Mouse (Mus musculus) myocyte (in vitro differentiated cells): ENCODE data around the gene Vill. TPM values are rescaled to one million over a fixed set of nuclear protein-coding genes. Genes with fewer than 3 reads are reported as not detected.
A peak's percentile ranks its signal among the peaks of the same experiment; 100 is the strongest.

Source experiments
- H3K27me3 ChIP-seq: one replicate; pipeline ENCODE4 v1.6.1; 2011; ENCODE audit not compliant: control insufficient read depth, insufficient read depth, insufficient read length
- H3K36me3 ChIP-seq: one replicate; pipeline ENCODE4 v1.6.1; 2011; ENCODE audit not compliant: control insufficient read depth, insufficient read depth
- H3K4me2 ChIP-seq: one replicate; pipeline ENCODE4 v1.6.1; 2011; ENCODE audit warnings: low read depth, control low read depth
- H3K4me3 ChIP-seq: one replicate; pipeline ENCODE4 v1.5.1; 2011; ENCODE audit warnings: mild to moderate bottlenecking, control low read depth, moderate library complexity
- H3K79me2 ChIP-seq: one replicate; pipeline ENCODE4 v1.6.1; 2011; ENCODE audit not compliant: control insufficient read depth, insufficient read depth
- H3ac ChIP-seq: one replicate; pipeline ENCODE4 v1.6.1; 2011; ENCODE audit not compliant: control insufficient read depth, insufficient read length
- CEBPB ChIP-seq: IDR thresholded peaks from 2 replicates; pipeline ENCODE4 v1.6.1; 2011; ENCODE audit warnings: mild to moderate bottlenecking, moderate library complexity; ENCODE audit not compliant: poor library complexity, insufficient read depth, severe bottlenecking
- E2F4 ChIP-seq: IDR thresholded peaks from one replicate; pipeline ENCODE4 v1.6.1; 2011; ENCODE audit warnings: mild to moderate bottlenecking, control low read depth, moderate library complexity; ENCODE audit not compliant: insufficient read depth
- MAX ChIP-seq: IDR thresholded peaks from one replicate; pipeline ENCODE4 v1.6.1; 2011; ENCODE audit warnings: low read depth, mild to moderate bottlenecking, control low read depth
- MYOD1 ChIP-seq, 3 experiments: IDR thresholded peaks; one replicate each; pipeline ENCODE4 v1.6.1; 2011; ENCODE audit warnings: control low read depth in 2 of 3, low read depth in 2 of 3, mild to moderate bottlenecking in 2 of 3, moderate library complexity in 1 of 3; ENCODE audit not compliant: insufficient read length in 2 of 3, control insufficient read depth in 1 of 3
- MYOG ChIP-seq, 3 experiments: IDR thresholded peaks; one replicate each; pipeline ENCODE4 v1.6.1; 2011; ENCODE audit warnings: control low read depth in 2 of 3, low read depth in 2 of 3, mild to moderate bottlenecking in 2 of 3; ENCODE audit not compliant: insufficient read length in 2 of 3, control insufficient read depth in 1 of 3, insufficient read depth in 1 of 3
- POLR2A ChIP-seq: IDR thresholded peaks from one replicate; pipeline ENCODE4 v1.6.1; 2011; ENCODE audit warnings: low read depth, mild to moderate bottlenecking, control low read depth, moderate library complexity; ENCODE audit not compliant: insufficient read length
- POLR2AphosphoS2 ChIP-seq: IDR thresholded peaks from one replicate; pipeline ENCODE4 v1.6.1; 2011; ENCODE audit warnings: low read depth, control low read depth; ENCODE audit not compliant: insufficient read length
- REST ChIP-seq: IDR thresholded peaks from one replicate; pipeline ENCODE4 v1.6.1; 2011; ENCODE audit warnings: mild to moderate bottlenecking, control low read depth, moderate library complexity; ENCODE audit not compliant: insufficient read depth, insufficient read length
- SRF ChIP-seq: IDR thresholded peaks from one replicate; pipeline ENCODE4 v1.6.1; 2011; ENCODE audit warnings: low read depth; ENCODE audit not compliant: control insufficient read depth, insufficient read length
- TCF12 ChIP-seq: IDR thresholded peaks from one replicate; pipeline ENCODE4 v1.6.1; 2011; ENCODE audit warnings: mild to moderate bottlenecking, control low read depth; ENCODE audit not compliant: poor library complexity, insufficient read depth, severe bottlenecking
- TCF3 ChIP-seq: IDR thresholded peaks from one replicate; pipeline ENCODE4 v1.6.1; 2011; ENCODE audit warnings: low read depth, control low read depth; ENCODE audit not compliant: insufficient read length
- USF1 ChIP-seq: IDR thresholded peaks from one replicate; pipeline ENCODE4 v1.6.1; 2011; ENCODE audit warnings: low read depth, mild to moderate bottlenecking, control low read depth, moderate library complexity
- polyA plus RNA-seq: library from polyadenylated mRNA; unstranded; fragments of >200 nt; fragmentation: generic; extraction: Trizol; gene quantifications from one replicate; pipeline ENCODE4 v1.2.1, GENCODE M21; 2012; ENCODE audit warnings: missing spikeins

The Vill gene
- polyA plus RNA-seq, 1 experiment = 1.4 TPM

GRCm38 (mm10) chr9:119025832-119026331 lies 26.7 kb upstream of the Vill start:
- no peak overlapping the region for H3ac ChIP-seq
- no peaks in the 10 kb centered on the region for H3K36me3 ChIP-seq
- H3K4me2 ChIP-seq = no peak overlapping the region
- H3K79me2 ChIP-seq = no peaks in the 10 kb centered on the region
- H3K27me3 ChIP-seq = no peaks in the 10 kb centered on the region
- TF ChIP-seq TCF3 = no peak
- no peak for TF ChIP-seq TCF12
- TF ChIP-seq USF1 = no peak
- no peak for TF ChIP-seq MYOG (IDR thresholded peaks at IDR 0.05; ENCODE audit: control insufficient read depth in 1 of 3, insufficient read depth in 1 of 3, insufficient read length in 2 of 3, low read depth in 2 of 3)
- no peak for TF ChIP-seq SRF
- TF ChIP-seq POLR2A = no peak
- TF ChIP-seq E2F4 = no peak
- TF ChIP-seq CEBPB = no peak
- TF ChIP-seq POLR2AphosphoS2 = no peak
- no peak for TF ChIP-seq MAX
- TF ChIP-seq REST = no peak
- no peak for TF ChIP-seq MYOD1 (IDR thresholded peaks at IDR 0.05; ENCODE audit: control insufficient read depth in 1 of 3, insufficient read length in 2 of 3, low read depth in 2 of 3)
- H3K4me3 ChIP-seq = no peak overlapping the region

- TF ChIP-seq REST = no peak
- no peak for TF ChIP-seq MYOG (IDR thresholded peaks at IDR 0.05; ENCODE audit: control insufficient read depth in 1 of 3, insufficient read depth in 1 of 3, insufficient read length in 2 of 3, low read depth in 2 of 3)
- no peak for TF ChIP-seq POLR2AphosphoS2
- H3K4me3 ChIP-seq = no peak overlapping the region
- no peaks in the 10 kb centered on the region for H3K79me2 ChIP-seq
- H3K27me3 ChIP-seq = no peaks in the 10 kb centered on the region
- no peak overlapping the region for H3ac ChIP-seq
- no peaks in the 10 kb centered on the region for H3K36me3 ChIP-seq
- H3K4me2 ChIP-seq = no peak overlapping the region
These were observed 25.2 kb upstream of the Vill start for GRCm38 (mm10) chr9:119027337-119027736.

GRCm38 (mm10) chr9:119028226-119029195 lies 24.1 kb upstream of the Vill start:
- no peak overlapping the region for H3K4me2 ChIP-seq
- no peaks in the 10 kb centered on the region for H3K79me2 ChIP-seq
- no peak overlapping the region for H3K4me3 ChIP-seq
- no peak overlapping the region for H3ac ChIP-seq
- no peak for TF ChIP-seq E2F4
- no peak for TF ChIP-seq MYOD1 (IDR thresholded peaks at IDR 0.05; ENCODE audit: control insufficient read depth in 1 of 3, insufficient read length in 2 of 3, low read depth in 2 of 3)
- no peak for TF ChIP-seq TCF3
- no peak for TF ChIP-seq POLR2AphosphoS2
- no peak for TF ChIP-seq USF1
- TF ChIP-seq CEBPB = no peak
- TF ChIP-seq MYOG (IDR thresholded peaks at IDR 0.05; ENCODE audit: control insufficient read depth in 1 of 3, insufficient read depth in 1 of 3, insufficient read length in 2 of 3, low read depth in 2 of 3) = no peak
- no peak for TF ChIP-seq TCF12
- no peak for TF ChIP-seq POLR2A
- no peak for TF ChIP-seq MAX
- TF ChIP-seq SRF = no peak
- TF ChIP-seq REST = no peak
- H3K36me3 ChIP-seq = no peaks in the 10 kb centered on the region
- H3K27me3 ChIP-seq = no peaks in the 10 kb centered on the region

- Histone ChIP-seq H3ac (no peak overlapping the region), H3K36me3 (no peaks in the 10 kb centered on the region), H3K79me2 (no peaks in the 10 kb centered on the region), H3K4me2 (no peak overlapping the region), H3K4me3 (no peak overlapping the region), H3K27me3 (no peaks in the 10 kb centered on the region)
- TF ChIP-seq MYOD1 (IDR thresholded peaks at IDR 0.05; ENCODE audit: control insufficient read depth in 1 of 3, insufficient read length in 2 of 3, low read depth in 2 of 3) (peak in 1 of 3 experiments; percentile 22), REST (no peak), MYOG (IDR thresholded peaks at IDR 0.05; ENCODE audit: control insufficient read depth in 1 of 3, insufficient read depth in 1 of 3, insufficient read length in 2 of 3, low read depth in 2 of 3) (peak in 1 of 3 experiments; percentile 20)
These were observed 23.0 kb upstream of the Vill start for GRCm38 (mm10) chr9:119029568-119029967.

GRCm38 (mm10) chr9:119031038-119031437 lies 21.5 kb upstream of the Vill start:
- TF ChIP-seq MYOD1 (IDR thresholded peaks at IDR 0.05; ENCODE audit: control insufficient read depth in 1 of 3, insufficient read length in 2 of 3, low read depth in 2 of 3) (no peak), REST (no peak), SRF (no peak), E2F4 (no peak), POLR2A (no peak), TCF12 (no peak)
- no peak overlapping the region for H3ac ChIP-seq
- H3K4me3 ChIP-seq = no peak overlapping the region
- H3K36me3 ChIP-seq = no peaks in the 10 kb centered on the region
- H3K4me2 ChIP-seq = no peak overlapping the region
- no peaks in the 10 kb centered on the region for H3K27me3 ChIP-seq
- no peaks in the 10 kb centered on the region for H3K79me2 ChIP-seq
